Mouse (Mus musculus) left cerebral cortex, adult 2 months (tissue): Measurements from ENCODE around the gene Fbxo47. TPM values are rescaled to one million over a fixed set of nuclear protein-coding genes. Genes with fewer than 3 reads are reported as not detected.
A peak's percentile ranks its signal among the peaks of the same experiment; 100 is the strongest.

Experiments
- DNase-seq, 2 experiments: peaks; one replicate each; pipeline ENCODE4 v3.0.0; 2021 to 2022; ENCODE audit warnings: low spot score in 2 of 2, mixed read lengths in 1 of 2; ENCODE audit errors: extremely low spot score in 1 of 2
- H3K27ac ChIP-seq: fragments of 200-600 bp; 2 replicates; pipeline ENCODE4 v1.8.1; 2022
- H3K4me3 ChIP-seq: fragments of 200-600 bp; 2 replicates; pipeline ENCODE4 v1.8.1; 2022
- CTCF ChIP-seq: fragments of 200-600 bp; IDR thresholded peaks from 2 replicates; pipeline ENCODE4 v1.8.1; 2022; ENCODE audit warnings: antibody characterized with exemption, mild to moderate bottlenecking, moderate library complexity
- intact Hi-C: fragments of 180-260 bp; cut with DNase I; formaldehyde crosslinking; loops from one replicate; pipeline ENCODE4 v1.15.1; 2025
- total RNA-seq, 2 experiments: library from RNA; stranded (reverse); gene quantifications; 2 replicates each; pipeline ENCODE4 v1.2.3; 2021

Gene Fbxo47
- total RNA-seq, 2 experiments from 2014 or later: 2.8 to 2.9 TPM

- TF ChIP-seq CTCF: no peak
- H3K4me3 ChIP-seq: no peak overlapping the region
- no peak overlapping the region for H3K27ac ChIP-seq
- DNase-seq: no peak
- intact Hi-C loops: no loop called here
These were observed 21.6 kb upstream of the Fbxo47 start for GRCm38 (mm10) chr11:97905540-97905939.

GRCm38 (mm10) chr11:97904801-97905200, 20.8 kb upstream of the Fbxo47 start:
- Histone ChIP-seq H3K4me3 (no peak overlapping the region), H3K27ac (no peak overlapping the region)
- TF ChIP-seq CTCF: no peak
- intact Hi-C loops: no loop called here
- no peak for DNase-seq

GRCm38 (mm10) chr11:97901806-97902205, 17.9 kb upstream of the Fbxo47 start:
- DNase-seq: no peak
- TF ChIP-seq CTCF: no peak
- H3K4me3 ChIP-seq: no peak overlapping the region
- no peak overlapping the region for H3K27ac ChIP-seq
- intact Hi-C loops: no loop called here

- TF ChIP-seq CTCF: peak; percentile 99
- intact Hi-C loops: loop anchor here (1.0 to 2.0 kb wide), 2 partner anchors 87 to 175 kb away; no protein-coding TSS in a partner anchor
- H3K27ac ChIP-seq: no peak overlapping the region
These were observed 15.9 kb upstream of the Fbxo47 start for GRCm38 (mm10) chr11:97899822-97900221.

GRCm38 (mm10) chr11:97897568-97898185, 13.7 kb upstream of the Fbxo47 start:
- Histone ChIP-seq H3K4me3 (no peak overlapping the region), H3K27ac (no peak overlapping the region)
- intact Hi-C loops: loop anchor here (2.0 kb wide), 1 partner anchor 177 kb away; no protein-coding TSS in a partner anchor
- TF ChIP-seq CTCF: no peak
- no peak for DNase-seq

More at GRCm38 (mm10) chr11:97899822-97900221, 15.9 kb upstream of the Fbxo47 start:
- DNase-seq: peak; percentile 84 to 86
- no peak overlapping the region for H3K4me3 ChIP-seq

GRCm38 (mm10) chr11:97896655-97897054, 12.7 kb upstream of the Fbxo47 start:
- Histone ChIP-seq H3K27ac (no peak overlapping the region), H3K4me3 (no peak overlapping the region)
- intact Hi-C loops: no loop called here
- no peak for TF ChIP-seq CTCF
- no peak for DNase-seq

- Histone ChIP-seq H3K27ac (no peak overlapping the region), H3K4me3 (no peak overlapping the region)
- TF ChIP-seq CTCF: no peak
- intact Hi-C loops: no loop called here
- DNase-seq: no peak
These were observed 7.9 kb upstream of the Fbxo47 start for GRCm38 (mm10) chr11:97891821-97892220.

- no peak for TF ChIP-seq CTCF
- Histone ChIP-seq H3K27ac (no peak overlapping the region), H3K4me3 (no peak overlapping the region)
- intact Hi-C loops: loop anchor here (2.0 kb wide), 2 partner anchors 45 to 85 kb away; partner anchors contain the start of gene B230217C12Rik
- no peak for DNase-seq
These were observed 1.5 kb upstream of the Fbxo47 start for GRCm38 (mm10) chr11:97885296-97885915.

- TF ChIP-seq CTCF: no peak; the same call in 1 of the 2 replicates
- peak overlapping the region; percentile 64 for H3K4me3 ChIP-seq
- DNase-seq: no peak
- intact Hi-C loops: loop anchor here (2.0 to 5.0 kb wide), 3 partner anchors 44 to 182 kb away; partner anchors contain the start of genes B230217C12Rik, Pcgf2 and Psmb3
- H3K27ac ChIP-seq: peak overlapping the region; percentile 78
These were observed 739 bp upstream of the Fbxo47 start for GRCm38 (mm10) chr11:97884601-97885185.

GRCm38 (mm10) chr11:97883542-97883917, 424 bp downstream of the Fbxo47 start:
- intact Hi-C loops: loop anchor here (1.0 to 5.0 kb wide), 2 partner anchors 90 to 181 kb away; partner anchors contain the start of genes Pcgf2 and Psmb3
- Histone ChIP-seq H3K27ac (peak overlapping the region; percentile 65), H3K4me3 (peak overlapping the region; percentile 64)
- DNase-seq: peak; percentile 58 to 68
- no peak for TF ChIP-seq CTCF

- no peak for TF ChIP-seq CTCF
- Histone ChIP-seq H3K27ac (no peak overlapping the region), H3K4me3 (no peak overlapping the region)
- intact Hi-C loops: loop anchor here (5.0 kb wide), 1 partner anchor 178 kb away; the partner anchor contains the start of genes Pcgf2 and Psmb3
- DNase-seq: no peak
These were observed 3.6 kb downstream of the Fbxo47 start for GRCm38 (mm10) chr11:97880362-97880761.

- H3K4me3 ChIP-seq: no peak overlapping the region
- intact Hi-C loops: no loop called here
- no peak for DNase-seq
- TF ChIP-seq CTCF: no peak
- H3K27ac ChIP-seq: no peak overlapping the region
These were observed 6.6 kb downstream of the Fbxo47 start for GRCm38 (mm10) chr11:97877341-97877740.
